Mouse (Mus musculus): ENCODE measurements around the gene Dus3l. TPM values are rescaled to one million over a fixed set of nuclear protein-coding genes. Genes with fewer than 3 reads are reported as not detected.

Gene Dus3l
- total RNA-seq, 2 experiments from 2014 or later = 14.4 to 14.9 TPM

- DNase-seq (ENCODE audit: low spot score) = no peak
These were observed 24.3 kb downstream of the Dus3l start for GRCm38 (mm10) chr17:56788886-56789285.

GRCm38 (mm10) chr17:56789286-56789685, 24.7 kb downstream of the Dus3l start:
- no peak for DNase-seq (ENCODE audit: low spot score)

- no peak for DNase-seq (ENCODE audit: low spot score)
These were observed 28.0 kb downstream of the Dus3l start for GRCm38 (mm10) chr17:56792588-56792987.

GRCm38 (mm10) chr17:56793614-56794319, 29.2 kb downstream of the Dus3l start:
- no peak for DNase-seq (ENCODE audit: low spot score)

- no peak for DNase-seq (ENCODE audit: low spot score)
These were observed 34.7 kb downstream of the Dus3l start for GRCm38 (mm10) chr17:56799276-56799675.

- no peak for DNase-seq (ENCODE audit: low spot score)
These were observed 37.5 kb downstream of the Dus3l start for GRCm38 (mm10) chr17:56802065-56802464.

- DNase-seq (ENCODE audit: low spot score) = no peak
These were observed 40.4 kb downstream of the Dus3l start for GRCm38 (mm10) chr17:56804952-56805351.

GRCm38 (mm10) chr17:56805784-56806183, 41.2 kb downstream of the Dus3l start:
- DNase-seq (ENCODE audit: low spot score) = no peak

- DNase-seq (ENCODE audit: low spot score) = peak; percentile 80
These were observed 44.0 kb downstream of the Dus3l start for GRCm38 (mm10) chr17:56808518-56808917.

GRCm38 (mm10) chr17:56810245-56810644, 45.7 kb downstream of the Dus3l start:
- peak; percentile 86 for DNase-seq (ENCODE audit: low spot score)

GRCm38 (mm10) chr17:56814316-56815056, 49.9 kb downstream of the Dus3l start:
- peak; percentile 86 for DNase-seq (ENCODE audit: low spot score)

- no peak for DNase-seq (ENCODE audit: low spot score)
These were observed 50.4 kb downstream of the Dus3l start for GRCm38 (mm10) chr17:56815057-56815345.

GRCm38 (mm10) chr17:56818067-56818636, 53.6 kb downstream of the Dus3l start:
- DNase-seq (ENCODE audit: low spot score) = peak; percentile 27

- DNase-seq (ENCODE audit: low spot score) = no peak
These were observed 54.5 kb downstream of the Dus3l start for GRCm38 (mm10) chr17:56819032-56819545.

Other genes with a start within 250 kb of the Dus3l start
- gene Gm20219, start 210.4 kb upstream of the Dus3l start, total RNA-seq (2021) = under 1 TPM; 0.28 to 0.84 TPM
- gene Safb2, start 180.2 kb upstream of the Dus3l start, total RNA-seq (2021) = 10 to 100 TPM; 28.5 to 30.1 TPM
- gene Safb, start 179.9 kb upstream of the Dus3l start, total RNA-seq (2021) = 10 to 100 TPM; 39.2 to 49.7 TPM
- gene 2410015M20Rik, start 155.0 kb upstream of the Dus3l start, total RNA-seq (2021) = 100 to 1,000 TPM; 137 to 141 TPM
- 100 to 1,000 TPM; 632 to 662 TPM for gene Rpl36, start 151.3 kb upstream of the Dus3l start, total RNA-seq (2021)
- gene Lonp1, start 137.9 kb upstream of the Dus3l start, total RNA-seq (2021) = 10 to 100 TPM; 64.9 to 65.8 TPM
- gene Catsperd, start 136.6 kb upstream of the Dus3l start, total RNA-seq (2021) = under 1 TPM in 1 of 2 experiments, not detected in 1; 0.16 TPM
- gene Ranbp3, start 91.5 kb upstream of the Dus3l start, total RNA-seq (2021) = 10 to 100 TPM; 36.1 to 39.6 TPM
- gene Ndufa11, start 47.0 kb upstream of the Dus3l start, total RNA-seq (2021) = 100 to 1,000 TPM; 420 to 445 TPM
- 1 to 10 TPM; 2.0 to 2.1 TPM for gene Vmac, start 46.7 kb upstream of the Dus3l start, total RNA-seq (2021)
- gene Nrtn, start 7.2 kb upstream of the Dus3l start, total RNA-seq (2021) = 1 to 10 TPM; 2.6 to 3.3 TPM
- under 1 TPM; 0.16 to 0.28 TPM for gene Prr22, start 5.5 kb downstream of the Dus3l start, total RNA-seq (2021)
- gene Rfx2, start 66.3 kb downstream of the Dus3l start, total RNA-seq (2021) = 1 to 10 TPM; 2.1 to 3.1 TPM
- not detected for gene Acsbg2, start 109.7 kb downstream of the Dus3l start, total RNA-seq (2021)
- gene 1700061G19Rik, start 110.7 kb downstream of the Dus3l start, total RNA-seq (2021) = not detected
- 10 to 100 TPM; 22.0 to 22.2 TPM for gene Mllt1, start 170.7 kb downstream of the Dus3l start, total RNA-seq (2021)
- not detected for gene Acer1, start 217.4 kb downstream of the Dus3l start, total RNA-seq (2021)
- gene Clpp, start 225.5 kb downstream of the Dus3l start, total RNA-seq (2021) = 10 to 100 TPM; 36.9 to 38.3 TPM
- 10 to 100 TPM; 26.9 to 27.9 TPM for gene Alkbh7, start 232.6 kb downstream of the Dus3l start, total RNA-seq (2021)
- not detected for gene Pspn, start 235.3 kb downstream of the Dus3l start, total RNA-seq (2021)
- gene Gtf2f1, start 246.5 kb downstream of the Dus3l start, total RNA-seq (2021) = 10 to 100 TPM; 17.1 to 19.0 TPM
- not detected for gene Gm17949, start 246.7 kb downstream of the Dus3l start, total RNA-seq (2021)